Mouse (Mus musculus): ENCODE measurements around the gene Nrxn3.

DNA sequence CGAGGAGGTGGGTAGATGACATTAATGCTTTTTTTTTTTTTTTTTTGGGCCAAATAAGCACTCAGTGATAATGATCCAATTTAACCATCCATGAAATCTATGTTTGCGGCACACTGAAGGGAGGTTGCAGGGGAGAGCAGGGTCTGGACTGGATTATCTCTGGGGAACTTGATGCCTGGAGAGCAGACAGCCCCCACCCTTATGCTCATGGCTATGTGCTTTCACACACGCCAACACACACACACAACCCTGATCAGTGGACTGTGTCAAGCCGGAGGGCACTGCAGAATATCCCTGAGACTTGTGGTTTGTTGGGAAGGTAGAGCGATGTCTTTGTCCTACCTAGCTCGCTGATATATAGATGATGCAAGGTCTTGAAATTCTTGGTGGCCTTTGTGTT, 4.1 kb downstream of the Nrxn3 start:
- TF ChIP-seq TCF12 (IDR thresholded peaks at IDR 0.05; ENCODE audit: insufficient read depth, poor library complexity, severe bottlenecking), result no peak
- no peak for TF ChIP-seq E2F4 (IDR thresholded peaks at IDR 0.05; ENCODE audit: insufficient read depth)
- TF ChIP-seq CEBPB (IDR thresholded peaks at IDR 0.05; ENCODE audit: insufficient read depth, poor library complexity, severe bottlenecking), result no peak
- TF ChIP-seq POLR2A (IDR thresholded peaks at IDR 0.05; ENCODE audit: insufficient read length, low read depth), result no peak
